Mouse (Mus musculus) hindbrain, postnatal 0 days (tissue): ENCODE measurements around the gene Zic1. TPM values are rescaled to one million over a fixed set of nuclear protein-coding genes. Genes with fewer than 3 reads are reported as not detected.

Experiments
- ATAC-seq: fragments of 200-750 bp; cut with Nextera tagmentation; 2 replicates; pipeline ENCODE4 v1.8.0; 2017; ENCODE audit warnings: mild to moderate bottlenecking, moderate TSS enrichment, moderate library complexity
- DNase-seq: peaks from one replicate; pipeline ENCODE4 v3.0.0-alpha.2; 2015; ENCODE audit warnings: low spot score
- H3K27ac ChIP-seq: fragments of 300-500 bp; sonication (generic); 2 replicates; pipeline ENCODE4 v1.5.1; 2014; ENCODE audit warnings: mild to moderate bottlenecking
- H3K27me3 ChIP-seq: fragments of 300-500 bp; sonication (generic); 2 replicates; pipeline ENCODE4 v1.6.1; 2014; ENCODE audit warnings: low read length, mixed read lengths; ENCODE audit not compliant: insufficient read depth
- H3K36me3 ChIP-seq: fragments of 300-500 bp; sonication (generic); 2 replicates; pipeline ENCODE4 v1.6.1; 2014; ENCODE audit warnings: low read length, mixed read lengths; ENCODE audit not compliant: insufficient read depth
- H3K4me1 ChIP-seq: fragments of 300-500 bp; sonication (generic); 2 replicates; pipeline ENCODE4 v1.6.1; 2014; ENCODE audit warnings: antibody characterized with exemption, low read length, mixed read lengths; ENCODE audit not compliant: insufficient read depth
- H3K4me2 ChIP-seq: fragments of 300-500 bp; sonication (generic); 2 replicates; pipeline ENCODE4 v1.6.1; 2014; ENCODE audit warnings: low read depth, mild to moderate bottlenecking, low read length, moderate library complexity, mixed read lengths
- H3K4me3 ChIP-seq: fragments of 300-500 bp; sonication (generic); 2 replicates; pipeline ENCODE4 v1.5.1; 2014; ENCODE audit warnings: low read length
- H3K9ac ChIP-seq: fragments of 300-500 bp; sonication (generic); replicated peaks from 2 replicates; pipeline ENCODE4 v1.6.1; 2014; ENCODE audit warnings: mild to moderate bottlenecking, low read length, moderate library complexity, mixed read lengths
- H3K9me3 ChIP-seq: fragments of 300-500 bp; sonication (generic); 2 replicates; pipeline ENCODE4 v1.6.1; 2016; ENCODE audit warnings: low read length, mixed read lengths
- CTCF ChIP-seq: IDR thresholded peaks from 2 replicates; pipeline ENCODE4 v1.5.1; 2016; ENCODE audit warnings: antibody characterized with exemption, control low read depth, low read depth
- WGBS: fragments of 180-500 bp; shearing (Covaris S2); extraction: QIAGEN DNeasy Blood & Tissue Kit; methylation state at CpG from one replicate; pipeline ENCODE4 v1.1.7; 2014; 5-methylcytosine and 5-hydroxymethylcytosine counted together
- polyA plus RNA-seq: library from polyadenylated mRNA; unstranded; fragments of >200 nt; fragmentation: Nextera tagmentation; extraction: Ambion mirVana; gene quantifications from 2 replicates; pipeline ENCODE4 v1.2.1, GENCODE M21; 2015
- total RNA-seq: library from RNA; depleted of rRNA; stranded (reverse); fragments of >200 nt; gene quantifications from 2 replicates; pipeline ENCODE4 v1.2.3, GENCODE M21; 2014; rRNA removed

The Zic1 gene
- total RNA-seq (281 and 342 TPM in 2 replicates), polyA plus RNA-seq (19.7 and 21.5 TPM in 2 replicates)

DNA sequence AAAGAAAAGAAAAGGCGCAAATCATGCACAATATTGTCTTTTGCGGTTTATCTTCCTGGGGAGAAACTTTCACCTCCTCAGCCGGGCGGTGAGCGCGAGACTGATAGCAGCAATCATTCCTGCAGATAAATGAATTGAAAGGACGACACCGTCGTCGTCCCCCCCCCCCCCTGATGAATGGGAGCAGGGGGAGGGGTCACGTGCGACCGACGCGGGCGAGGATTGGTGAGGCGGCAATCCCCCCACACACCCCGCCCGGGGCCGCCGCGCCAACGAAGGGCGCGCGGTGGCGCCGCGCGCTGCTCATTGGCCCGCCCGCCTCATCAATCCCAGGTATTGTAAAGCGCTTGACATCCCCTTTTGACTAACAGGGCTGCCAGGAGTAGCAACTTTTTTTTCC is at the start of gene Zic1:
Gene Zic1 (minus strand): TSS at position 147 of the 400 bp plus-strand sequence.
- Histone ChIP-seq H3K9ac (peak within 1 kb of the TSS; percentile 97), H3K9me3 (no peaks in the 10 kb centered on the region), H3K27ac (peak within 1 kb of the TSS; percentile 95), H3K27me3 (peaks cover 9% of the 10 kb centered on the region; the same call in 1 of the 2 replicates), H3K4me1 (no peaks in the 10 kb centered on the region), H3K4me3 (peak within 1 kb of the TSS; percentile 78), H3K4me2 (peak within 1 kb of the TSS; percentile 62), H3K36me3 (no peaks in the 10 kb centered on the region)
- TF ChIP-seq CTCF: no peak
- DNase-seq (peak; percentile 94), ATAC-seq (peak; percentile 90)
- 0% methylated on average over 21 of the region's 33 CpGs for WGBS

DNA sequence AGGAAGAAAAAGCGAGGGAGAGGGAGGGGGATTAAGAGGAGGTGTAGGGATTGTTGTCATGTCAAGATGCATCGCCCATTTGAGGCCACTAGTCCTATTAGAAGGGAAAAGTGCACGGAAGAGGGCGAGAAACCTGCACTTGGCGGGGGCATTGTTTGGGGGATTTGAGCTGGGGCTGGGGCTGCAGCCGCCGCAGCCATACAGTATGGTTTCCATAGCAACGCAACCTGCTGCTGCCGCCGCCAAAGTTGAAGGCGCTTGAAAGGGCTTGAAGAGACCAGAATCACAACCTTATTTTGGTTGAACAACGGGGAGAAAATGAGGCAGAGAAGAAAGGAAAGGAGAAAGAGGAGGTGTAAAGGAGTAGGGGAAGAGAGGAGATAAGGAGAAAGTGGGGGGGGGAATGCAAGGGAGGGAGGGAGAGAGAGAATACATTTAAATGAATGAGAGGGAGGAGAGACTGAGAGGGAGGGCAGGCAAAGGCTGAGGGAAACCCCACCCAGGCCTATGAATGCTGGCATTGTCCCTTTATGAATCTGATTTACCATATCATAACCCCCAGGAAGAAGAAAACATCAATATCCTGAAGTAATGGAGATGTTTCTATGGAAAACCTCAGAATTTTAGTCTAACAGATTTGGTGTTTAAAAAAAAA is 48.5 kb upstream of the Zic1 start:
- no peaks in the 10 kb centered on the region for H3K36me3 ChIP-seq
- peaks cover 3% of the 10 kb centered on the region; the same call in 1 of the 2 replicates for H3K4me1 ChIP-seq
- H3K4me3 ChIP-seq: peak overlapping the region; percentile 12; the same call in 1 of the 2 replicates
- no peak for TF ChIP-seq CTCF
- peak overlapping the region; percentile 54 for H3K27ac ChIP-seq
- peaks cover 11% of the 10 kb centered on the region for H3K27me3 ChIP-seq
- WGBS: 3% methylated on average over 12 of the region's 12 CpGs
- no peaks in the 10 kb centered on the region for H3K9me3 ChIP-seq
- peak; percentile 89 for DNase-seq
- peak overlapping the region; percentile 52 for H3K4me2 ChIP-seq
- peak; percentile 82 for ATAC-seq
- no peak overlapping the region; the same call in 1 of the 2 replicates for H3K9ac ChIP-seq

DNA sequence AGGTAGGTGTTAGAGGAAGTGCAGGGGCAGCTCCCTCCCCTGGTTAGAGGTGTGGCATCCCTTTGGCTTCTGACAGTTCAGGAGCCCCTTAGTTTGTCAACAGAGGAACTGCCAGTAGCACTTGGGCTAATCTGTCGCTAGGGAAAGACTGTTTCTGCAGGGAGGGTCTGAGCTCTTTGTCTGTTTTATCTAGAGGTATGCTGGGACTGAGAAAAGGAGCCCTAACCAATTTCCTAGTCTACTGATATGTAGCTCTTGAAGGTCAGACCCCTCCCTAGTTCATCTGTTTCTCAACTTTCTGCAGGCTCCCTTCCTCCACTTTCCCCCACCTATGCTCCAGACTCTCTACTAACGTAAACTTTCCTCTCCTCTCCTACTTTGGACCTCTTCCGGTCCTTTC is 44.2 kb upstream of the Zic1 start:
- WGBS: 13% methylated on average over 3 of the region's 3 CpGs
- Histone ChIP-seq H3K9me3 (no peaks in the 10 kb centered on the region), H3K27ac (peak overlapping the region; percentile 68), H3K4me1 (peaks cover 3% of the 10 kb centered on the region; the same call in 1 of the 2 replicates), H3K36me3 (no peaks in the 10 kb centered on the region), H3K4me3 (no peak overlapping the region), H3K27me3 (peaks cover 10% of the 10 kb centered on the region; the same call in 1 of the 2 replicates), H3K4me2 (peak overlapping the region; percentile 37; the same call in 1 of the 2 replicates), H3K9ac (0 out of 2 replicates have a peak overlapping the region, but pooled peaks have one; percentile 37)
- no peak for ATAC-seq
- peak; percentile 3; the same call in 1 of the 2 replicates for TF ChIP-seq CTCF
- no peak for DNase-seq

DNA sequence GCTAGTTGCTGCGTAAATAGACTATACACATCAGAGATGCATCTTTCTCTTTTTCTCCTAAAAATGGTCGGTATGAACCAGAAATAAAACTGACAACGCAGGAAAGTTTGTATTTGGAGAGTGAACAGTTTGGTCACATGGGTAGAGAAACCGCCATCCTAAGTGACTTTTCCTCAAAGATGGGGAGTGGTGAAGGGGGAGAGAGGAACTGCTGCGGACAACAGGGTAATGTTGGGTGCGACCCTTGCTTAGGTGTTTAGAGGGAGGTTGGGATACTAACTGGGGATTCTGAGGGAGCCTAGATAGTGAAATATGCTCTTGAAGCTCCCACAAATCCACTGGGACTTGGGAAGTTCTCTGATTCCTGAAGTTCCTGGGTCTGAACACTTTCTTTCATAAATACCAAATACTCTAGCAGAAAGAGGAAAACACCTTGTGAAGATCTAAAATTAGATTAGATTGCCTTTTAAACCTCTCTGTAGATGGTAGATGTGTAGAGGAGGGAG is 40.7 kb upstream of the Zic1 start:
- H3K4me3 ChIP-seq: peak overlapping the region; percentile 33
- H3K9ac ChIP-seq: peak overlapping the region; percentile 61
- 6% methylated on average over 6 of the region's 6 CpGs for WGBS
- H3K4me1 ChIP-seq: no peaks in the 10 kb centered on the region
- peak overlapping the region; percentile 79 for H3K27ac ChIP-seq
- no peak for TF ChIP-seq CTCF
- no peaks in the 10 kb centered on the region for H3K9me3 ChIP-seq
- ATAC-seq: no peak
- peak overlapping the region; percentile 56 for H3K4me2 ChIP-seq
- no peaks in the 10 kb centered on the region for H3K36me3 ChIP-seq
- DNase-seq: no peak
- peaks cover 23% of the 10 kb centered on the region for H3K27me3 ChIP-seq

DNA sequence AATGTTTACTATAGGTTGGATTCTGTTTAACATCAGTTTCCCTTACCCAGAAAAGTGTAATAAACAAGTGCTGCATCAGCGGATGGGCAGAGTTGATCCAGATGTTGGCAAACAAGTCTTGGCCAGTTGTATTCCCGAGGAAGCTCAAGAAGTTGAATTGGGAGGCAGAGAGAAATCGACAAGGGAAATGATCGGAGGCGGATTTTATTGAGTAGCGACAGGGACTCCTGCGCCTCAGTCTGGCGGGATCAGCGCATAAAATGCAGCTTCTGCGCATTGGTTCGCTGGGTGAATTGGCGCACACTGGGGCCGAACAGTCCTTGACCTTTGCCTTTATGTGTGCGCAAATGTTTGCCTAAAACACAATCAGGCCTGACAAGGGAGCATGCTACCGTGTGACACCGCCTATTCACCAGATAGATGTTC is 40.2 kb upstream of the Zic1 start:
- Histone ChIP-seq H3K27me3 (peaks cover 25% of the 10 kb centered on the region), H3K9ac (peak overlapping the region; percentile 61), H3K27ac (peak overlapping the region; percentile 79), H3K4me2 (peak overlapping the region; percentile 56), H3K36me3 (no peaks in the 10 kb centered on the region), H3K4me3 (peak overlapping the region; percentile 33), H3K9me3 (no peaks in the 10 kb centered on the region), H3K4me1 (no peaks in the 10 kb centered on the region)
- ATAC-seq (0 out of 2 replicates have a peak, but pooled peaks have one; percentile 48), DNase-seq (peak; percentile 56)
- under 1% methylated on average over 16 of the region's 16 CpGs for WGBS
- no peak; the same call in 1 of the 2 replicates for TF ChIP-seq CTCF

DNA sequence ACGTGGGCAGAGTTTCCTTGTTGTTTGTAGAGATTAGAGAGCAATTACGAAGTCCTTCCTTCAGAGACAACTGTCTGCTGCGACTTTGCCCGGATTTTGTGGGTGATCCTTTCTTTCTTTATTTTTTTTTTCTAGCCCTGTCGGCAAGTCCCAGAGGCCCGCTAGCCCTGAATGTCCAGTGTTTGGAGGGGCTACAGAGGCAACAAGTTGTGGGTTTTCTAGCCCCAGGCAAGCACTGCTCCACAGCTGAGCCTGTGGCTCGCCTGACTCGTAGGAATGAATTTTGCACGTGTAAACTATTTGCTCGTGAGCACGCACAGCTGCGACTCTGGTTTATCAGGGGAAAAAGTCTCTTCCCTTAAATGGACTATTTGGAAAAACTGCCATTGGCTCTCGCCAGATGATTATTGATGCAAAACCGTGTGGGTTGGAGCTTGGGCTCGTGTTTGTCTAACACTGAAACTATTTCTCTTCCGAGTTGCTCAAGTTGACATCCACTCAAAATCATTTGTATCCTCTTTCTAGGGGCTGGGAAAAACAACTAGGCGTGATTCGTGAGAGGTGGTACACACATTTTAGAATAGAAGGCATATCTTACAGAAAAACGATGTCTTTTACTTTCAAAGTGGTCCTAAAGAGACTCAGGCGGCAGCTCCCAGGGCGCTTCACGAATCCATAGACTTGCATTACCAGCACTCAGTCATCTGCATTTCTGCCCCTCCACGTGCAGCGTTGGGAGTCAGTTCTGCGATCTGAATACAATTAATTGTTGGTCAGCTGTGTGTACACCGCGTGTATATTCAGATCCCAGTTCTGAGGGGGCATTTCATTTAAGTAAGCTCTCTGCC is 39.5 kb upstream of the Zic1 start:
- Histone ChIP-seq H3K4me3 (peak overlapping the region; percentile 33), H3K4me1 (no peaks in the 10 kb centered on the region), H3K9me3 (no peaks in the 10 kb centered on the region), H3K27ac (peak overlapping the region; percentile 79), H3K4me2 (peak overlapping the region; percentile 56), H3K27me3 (peaks cover 30% of the 10 kb centered on the region), H3K9ac (peak overlapping the region; percentile 61), H3K36me3 (no peaks in the 10 kb centered on the region)
- 0 out of 2 replicates have a peak, but pooled peaks have one; percentile 36 for ATAC-seq
- no peak for TF ChIP-seq CTCF
- under 1% methylated on average over 27 of the region's 27 CpGs for WGBS
- DNase-seq: peak; percentile 50
